Mouse (Mus musculus) midbrain, embryonic 15.5 days (tissue): ENCODE results near the gene Usp6nl. TPM values are rescaled to one million over a fixed set of nuclear protein-coding genes. Genes with fewer than 3 reads are reported as not detected.

Experiments
- ATAC-seq: fragments of 200-750 bp; cut with Nextera tagmentation; replicated peaks from 2 replicates; pipeline ENCODE4 v1.8.0; 2017; ENCODE audit warnings: moderate TSS enrichment
- H3K27ac ChIP-seq: fragments of 300-500 bp; sonication (generic); 2 replicates; pipeline ENCODE4 v1.5.1; 2015; ENCODE audit warnings: mild to moderate bottlenecking, inconsistent platforms
- H3K27me3 ChIP-seq: fragments of 300-500 bp; sonication (generic); replicated peaks from 2 replicates; pipeline ENCODE4 v1.6.1; 2015; ENCODE audit warnings: inconsistent platforms
- H3K36me3 ChIP-seq: fragments of 300-500 bp; sonication (generic); replicated peaks from 2 replicates; pipeline ENCODE4 v1.6.1; 2015; ENCODE audit warnings: inconsistent platforms
- H3K4me1 ChIP-seq: fragments of 300-500 bp; sonication (generic); 2 replicates; pipeline ENCODE4 v1.6.1; 2015; ENCODE audit warnings: inconsistent platforms
- H3K4me2 ChIP-seq: fragments of 300-500 bp; sonication (generic); 2 replicates; pipeline ENCODE4 v1.6.1; 2015; ENCODE audit warnings: inconsistent platforms, mild to moderate bottlenecking, moderate library complexity
- H3K4me3 ChIP-seq: fragments of 300-500 bp; sonication (generic); 2 replicates; pipeline ENCODE4 v1.5.1; 2015; ENCODE audit warnings: mild to moderate bottlenecking, inconsistent platforms
- H3K9ac ChIP-seq: fragments of 300-500 bp; sonication (generic); 2 replicates; pipeline ENCODE4 v1.6.1; 2015; ENCODE audit warnings: mild to moderate bottlenecking, inconsistent platforms
- H3K9me3 ChIP-seq: fragments of 300-500 bp; sonication (generic); 2 replicates; pipeline ENCODE4 v1.6.1; 2016; ENCODE audit warnings: inconsistent platforms
- WGBS: fragments of 180-500 bp; shearing (Covaris S2); methylation state at CpG from one replicate; pipeline ENCODE4 v1.1.7; 2015; ENCODE audit warnings: mixed read lengths; 5-methylcytosine and 5-hydroxymethylcytosine counted together
- polyA plus RNA-seq: library from polyadenylated mRNA; unstranded; fragments of >200 nt; fragmentation: Nextera tagmentation; extraction: Ambion mirVana; gene quantifications from 2 replicates; pipeline ENCODE4 v1.2.1, GENCODE M21; 2015

Usp6nl gene
- polyA plus RNA-seq, 1 experiment from 2014 or later, result 6.5 TPM

DNA sequence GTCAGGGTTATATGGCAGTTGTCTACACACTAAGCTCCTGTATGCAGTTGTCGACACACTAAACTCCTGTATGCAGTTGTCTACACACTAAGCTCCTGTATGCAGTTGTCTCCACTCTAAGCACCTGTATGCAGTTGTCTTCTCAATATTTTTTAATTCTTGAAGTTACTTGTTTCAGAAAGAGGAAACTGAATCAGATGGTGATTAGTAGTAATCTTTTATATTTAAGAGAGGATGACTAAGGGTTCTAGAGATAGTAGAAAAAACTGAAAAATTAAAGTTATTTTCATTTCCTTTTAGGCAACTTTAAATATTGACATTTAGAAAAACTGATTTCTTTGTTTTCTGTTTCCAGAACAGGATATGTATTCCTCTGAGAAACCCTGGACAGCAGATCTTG, 13.5 kb downstream of the Usp6nl start:
- Histone ChIP-seq H3K27ac (no peak overlapping the region), H3K36me3 (no peaks in the 10 kb centered on the region), H3K27me3 (no peaks in the 10 kb centered on the region), H3K9me3 (no peaks in the 10 kb centered on the region), H3K4me3 (no peak overlapping the region), H3K9ac (no peak overlapping the region), H3K4me2 (no peak overlapping the region), H3K4me1 (peaks cover 8% of the 10 kb centered on the region; the same call in 1 of the 2 replicates)
- 98% methylated on average over 1 of the region's 1 CpGs for WGBS
- ATAC-seq, result no peak

DNA sequence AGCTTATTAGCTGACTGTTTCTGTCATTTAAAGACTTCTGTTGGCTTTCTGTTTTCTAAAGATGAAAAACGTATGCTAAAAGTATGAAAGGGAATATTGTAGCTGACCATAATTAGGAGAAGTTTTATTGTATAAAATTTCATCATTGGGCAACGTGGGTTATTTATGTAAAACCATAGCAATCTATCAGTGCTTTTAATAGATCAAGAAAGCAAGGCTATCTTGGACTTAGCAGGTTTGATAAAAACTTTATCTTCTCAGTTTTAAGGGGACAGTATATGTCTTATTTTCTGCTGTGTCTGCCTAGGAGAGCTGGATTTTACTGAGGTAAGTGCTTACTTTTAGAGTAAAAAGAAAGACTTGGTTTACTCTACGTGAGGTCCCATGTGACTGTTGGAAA, 14.2 kb downstream of the Usp6nl start:
- Histone ChIP-seq H3K27me3 (no peaks in the 10 kb centered on the region), H3K4me2 (no peak overlapping the region), H3K27ac (no peak overlapping the region), H3K4me3 (no peak overlapping the region), H3K4me1 (peaks cover 8% of the 10 kb centered on the region; the same call in 1 of the 2 replicates), H3K9ac (no peak overlapping the region), H3K36me3 (no peaks in the 10 kb centered on the region), H3K9me3 (no peaks in the 10 kb centered on the region)
- ATAC-seq, result no peak
- WGBS, result 89% methylated on average over 3 of the region's 3 CpGs

DNA sequence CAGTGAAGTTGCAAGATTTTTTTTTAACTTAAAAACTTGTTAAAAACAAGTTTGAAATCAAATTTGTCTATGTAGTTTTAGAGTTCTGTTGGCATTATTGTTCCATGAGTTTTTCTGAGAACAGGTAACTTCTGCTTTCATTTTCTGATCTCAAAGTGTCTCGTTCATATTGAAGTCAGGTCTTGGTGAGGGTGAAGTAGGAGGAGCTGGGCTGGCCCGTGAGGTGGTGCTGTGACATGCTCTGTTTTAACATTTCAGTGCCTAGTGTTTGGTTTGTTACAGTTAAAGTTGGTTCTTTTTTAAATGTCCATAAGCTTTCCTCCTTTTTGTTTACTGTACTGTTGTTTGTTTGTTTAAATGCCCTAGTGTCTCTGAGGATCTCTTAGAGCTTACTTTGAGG, 15.0 kb downstream of the Usp6nl start:
- no peak overlapping the region for H3K9ac ChIP-seq
- no peaks in the 10 kb centered on the region for H3K36me3 ChIP-seq
- no peak for ATAC-seq
- peaks cover 8% of the 10 kb centered on the region; the same call in 1 of the 2 replicates for H3K4me1 ChIP-seq
- H3K27ac ChIP-seq, result no peak overlapping the region
- H3K27me3 ChIP-seq, result no peaks in the 10 kb centered on the region
- WGBS, result 91% methylated on average over 2 of the region's 2 CpGs
- H3K4me2 ChIP-seq, result no peak overlapping the region
- no peaks in the 10 kb centered on the region for H3K9me3 ChIP-seq
- H3K4me3 ChIP-seq, result no peak overlapping the region

DNA sequence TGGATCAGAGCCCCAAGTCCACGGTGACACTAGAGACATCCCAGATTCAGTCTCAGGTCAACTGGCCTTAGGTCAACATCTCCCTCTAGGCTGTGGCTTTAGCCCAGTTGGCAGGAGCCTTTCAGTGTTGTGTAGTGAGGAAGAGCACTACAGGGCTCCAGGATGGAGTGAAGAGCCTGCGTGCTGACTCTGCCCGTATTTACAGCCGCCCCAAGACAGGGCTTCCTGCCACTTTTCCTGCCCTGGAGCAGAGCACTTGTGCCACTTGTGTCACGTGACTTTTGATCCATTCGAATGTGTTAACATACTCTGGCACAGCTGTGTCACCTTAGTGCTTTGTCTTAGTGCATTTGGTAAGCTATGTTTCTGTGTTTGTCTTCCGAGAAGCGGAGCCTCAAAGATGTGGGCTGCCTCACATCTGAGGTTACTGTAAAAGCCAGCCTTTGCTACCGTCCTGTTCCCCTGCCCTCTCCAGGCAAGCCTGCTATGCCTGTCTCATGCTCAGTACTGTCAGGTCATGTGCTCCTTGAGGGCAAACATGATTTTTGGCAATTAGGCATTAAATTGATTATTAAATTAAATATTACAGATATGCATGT, 15.7 kb downstream of the Usp6nl start:
- Histone ChIP-seq H3K27ac (no peak overlapping the region), H3K4me1 (peaks cover 8% of the 10 kb centered on the region; the same call in 1 of the 2 replicates), H3K4me2 (no peak overlapping the region), H3K4me3 (no peak overlapping the region), H3K27me3 (no peaks in the 10 kb centered on the region), H3K36me3 (no peaks in the 10 kb centered on the region), H3K9me3 (no peaks in the 10 kb centered on the region), H3K9ac (no peak overlapping the region)
- 88% methylated on average over 9 of the region's 9 CpGs for WGBS
- ATAC-seq, result no peak

DNA sequence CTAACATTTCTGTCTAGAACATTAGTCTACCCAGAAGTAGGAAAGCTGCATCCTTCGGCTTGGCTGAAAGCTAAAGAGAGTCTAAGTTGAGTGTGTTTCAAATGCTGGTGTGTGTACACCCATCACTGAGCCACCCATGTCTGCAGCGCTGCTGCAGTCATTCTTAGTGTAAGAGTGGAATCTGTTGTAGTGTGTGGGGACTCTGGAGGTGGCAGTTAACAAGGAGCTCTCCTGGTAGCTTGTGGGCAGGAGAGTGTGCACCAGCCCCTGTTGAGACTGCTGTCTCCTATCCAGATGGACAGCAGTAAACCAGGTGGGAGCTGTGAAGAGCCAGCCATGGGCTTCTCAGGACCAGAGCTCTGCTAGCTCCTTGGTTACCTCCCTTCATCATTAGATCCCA, 18.0 kb downstream of the Usp6nl start:
- Histone ChIP-seq H3K9ac (no peak overlapping the region), H3K4me3 (no peak overlapping the region), H3K36me3 (no peaks in the 10 kb centered on the region), H3K9me3 (no peaks in the 10 kb centered on the region), H3K27me3 (no peaks in the 10 kb centered on the region), H3K27ac (no peak overlapping the region), H3K4me1 (no peaks in the 10 kb centered on the region), H3K4me2 (no peak overlapping the region)
- no peak for ATAC-seq
- 93% methylated on average over 2 of the region's 2 CpGs for WGBS

DNA sequence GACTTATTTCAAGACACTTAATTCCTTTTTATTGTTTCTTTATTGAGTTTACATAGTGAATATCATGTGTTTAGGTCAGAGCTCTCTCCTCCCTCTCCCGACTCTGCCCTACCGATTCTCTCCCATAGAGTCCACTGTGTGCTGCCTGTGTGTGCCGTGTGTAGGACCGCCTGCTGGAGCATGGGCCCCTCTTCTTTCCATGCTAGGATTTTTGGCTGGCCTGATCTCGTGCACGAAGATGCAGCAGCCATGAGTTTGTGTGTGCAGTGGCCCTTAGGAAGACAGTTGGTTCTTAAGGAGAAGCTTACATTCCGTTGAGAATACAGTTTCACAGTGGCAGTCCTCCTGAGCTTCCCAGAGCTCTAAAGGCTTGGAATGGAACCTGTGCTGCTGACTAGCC, 19.0 kb downstream of the Usp6nl start:
- no peaks in the 10 kb centered on the region for H3K36me3 ChIP-seq
- no peaks in the 10 kb centered on the region for H3K9me3 ChIP-seq
- WGBS, result 85% methylated on average over 7 of the region's 7 CpGs
- no peak overlapping the region for H3K27ac ChIP-seq
- ATAC-seq, result no peak
- H3K4me1 ChIP-seq, result no peaks in the 10 kb centered on the region
- H3K4me3 ChIP-seq, result no peak overlapping the region
- no peak overlapping the region for H3K4me2 ChIP-seq
- no peaks in the 10 kb centered on the region for H3K27me3 ChIP-seq
- no peak overlapping the region for H3K9ac ChIP-seq

DNA sequence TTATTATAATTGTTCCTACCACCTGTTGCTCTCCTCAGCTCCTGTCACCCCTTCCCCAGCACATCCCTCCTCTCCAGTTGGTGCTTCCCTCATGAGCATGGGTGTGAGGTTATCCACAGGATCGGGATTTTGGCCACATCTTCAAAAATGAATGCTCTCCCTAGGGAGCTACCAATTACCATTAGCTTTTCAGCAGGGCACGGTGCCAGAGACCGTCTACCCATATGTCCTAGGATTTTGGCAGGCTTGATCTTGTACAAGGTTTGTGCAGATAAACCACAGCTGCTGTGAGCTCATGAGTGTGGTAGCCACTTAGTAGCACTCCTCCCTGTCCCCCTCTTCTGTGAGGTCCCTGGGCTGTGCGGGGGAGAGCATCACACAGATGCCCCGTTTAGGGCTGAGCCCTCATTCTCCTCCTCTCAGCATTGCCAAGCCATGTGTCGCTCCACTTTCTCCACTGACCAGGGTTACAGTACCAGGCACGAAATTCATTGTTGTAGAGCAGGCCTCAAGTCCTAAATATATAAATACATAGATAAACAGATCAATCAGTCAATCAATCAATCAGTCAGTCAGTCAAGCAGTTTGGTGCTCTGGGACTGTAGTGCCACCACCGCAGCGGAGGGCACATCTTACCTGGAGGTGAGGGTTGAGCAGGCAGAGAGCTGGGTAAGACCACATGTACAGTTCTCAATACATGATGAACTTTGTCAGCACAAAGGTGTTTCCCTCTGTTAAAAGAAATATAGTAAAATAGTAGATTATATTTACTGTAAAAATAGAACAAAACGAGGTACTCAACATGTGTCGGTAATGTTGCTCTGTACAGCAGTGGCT, 27.0 kb downstream of the Usp6nl start:
- peak; percentile 65; the same call in 1 of the 2 replicates for ATAC-seq

DNA sequence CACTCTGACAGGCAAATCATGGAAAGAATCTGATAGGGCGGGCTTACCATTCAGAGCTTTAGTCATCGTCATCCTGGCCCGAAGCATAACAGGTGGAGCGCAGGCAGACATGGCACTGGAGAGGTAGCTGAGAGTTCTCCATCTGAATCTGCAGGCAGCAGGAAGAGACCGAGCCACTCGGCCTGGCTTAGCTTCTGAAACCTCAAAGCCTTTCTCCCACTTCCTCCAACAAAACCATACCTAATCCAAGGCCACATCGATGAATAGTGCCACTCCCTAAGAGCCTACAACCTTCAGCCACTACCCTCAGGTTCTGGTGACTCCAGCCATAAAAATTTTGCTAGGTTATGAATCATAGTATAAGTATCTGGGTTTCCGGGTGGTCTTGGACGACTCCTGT, 27.7 kb downstream of the Usp6nl start:
- Histone ChIP-seq H3K36me3 (no peaks in the 10 kb centered on the region), H3K9me3 (no peaks in the 10 kb centered on the region), H3K27me3 (no peaks in the 10 kb centered on the region), H3K9ac (no peak overlapping the region), H3K4me3 (no peak overlapping the region), H3K4me2 (no peak overlapping the region), H3K4me1 (peaks cover 26% of the 10 kb centered on the region), H3K27ac (no peak overlapping the region)
- 70% methylated on average over 9 of the region's 9 CpGs for WGBS
- ATAC-seq, result no peak

More for the DNA sequence above, 27.0 kb downstream of the Usp6nl start:
- 61% methylated on average over 11 of the region's 11 CpGs for WGBS
- peaks cover 26% of the 10 kb centered on the region for H3K4me1 ChIP-seq
- H3K9me3 ChIP-seq, result no peaks in the 10 kb centered on the region
- H3K27me3 ChIP-seq, result no peaks in the 10 kb centered on the region
- no peak overlapping the region for H3K9ac ChIP-seq
- no peak overlapping the region for H3K4me3 ChIP-seq
- no peak overlapping the region for H3K4me2 ChIP-seq
- no peak overlapping the region for H3K27ac ChIP-seq
- H3K36me3 ChIP-seq, result no peaks in the 10 kb centered on the region

DNA sequence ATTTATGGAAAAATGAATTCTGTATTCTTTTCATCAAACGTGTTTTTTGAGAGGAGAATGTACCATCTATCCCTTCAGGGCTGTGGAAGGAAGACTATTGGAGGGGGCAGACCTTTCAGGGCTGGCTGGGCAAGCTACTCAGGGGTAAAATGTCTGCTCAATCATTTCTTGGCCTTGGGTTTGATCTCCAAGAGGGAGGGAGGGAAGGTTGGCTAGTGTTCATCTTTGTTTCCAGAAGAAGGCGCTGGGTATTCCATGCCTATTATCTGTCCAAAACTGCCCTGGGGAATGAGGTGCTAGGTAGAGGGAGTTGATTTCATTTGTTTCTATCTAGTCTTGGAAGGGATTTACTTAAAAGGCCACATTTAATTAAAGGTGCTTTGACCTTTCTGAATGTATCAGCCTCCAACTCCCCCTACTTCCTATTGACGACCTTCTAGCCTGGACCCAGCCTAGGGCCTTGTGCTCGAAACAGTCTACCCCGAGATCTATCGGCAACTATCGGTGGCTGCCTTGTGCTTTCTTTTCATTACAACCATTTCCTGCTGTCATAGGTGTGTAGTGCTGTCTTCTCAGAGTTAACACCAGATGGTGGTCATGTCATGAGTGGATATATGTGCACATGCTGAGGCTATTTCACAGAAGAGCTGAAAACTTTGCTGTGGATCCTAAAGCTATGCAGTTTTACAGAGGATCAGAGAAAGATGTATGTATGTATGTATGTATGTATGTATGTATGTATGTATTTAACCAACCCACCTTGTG, 28.6 kb downstream of the Usp6nl start:
- peaks cover 26% of the 10 kb centered on the region for H3K4me1 ChIP-seq
- H3K9ac ChIP-seq, result no peak overlapping the region
- H3K36me3 ChIP-seq, result no peaks in the 10 kb centered on the region
- H3K4me2 ChIP-seq, result no peak overlapping the region
- WGBS, result 75% methylated on average over 7 of the region's 7 CpGs
- no peaks in the 10 kb centered on the region for H3K9me3 ChIP-seq
- no peak overlapping the region for H3K27ac ChIP-seq
- no peaks in the 10 kb centered on the region for H3K27me3 ChIP-seq
- no peak overlapping the region for H3K4me3 ChIP-seq
- no peak for ATAC-seq

DNA sequence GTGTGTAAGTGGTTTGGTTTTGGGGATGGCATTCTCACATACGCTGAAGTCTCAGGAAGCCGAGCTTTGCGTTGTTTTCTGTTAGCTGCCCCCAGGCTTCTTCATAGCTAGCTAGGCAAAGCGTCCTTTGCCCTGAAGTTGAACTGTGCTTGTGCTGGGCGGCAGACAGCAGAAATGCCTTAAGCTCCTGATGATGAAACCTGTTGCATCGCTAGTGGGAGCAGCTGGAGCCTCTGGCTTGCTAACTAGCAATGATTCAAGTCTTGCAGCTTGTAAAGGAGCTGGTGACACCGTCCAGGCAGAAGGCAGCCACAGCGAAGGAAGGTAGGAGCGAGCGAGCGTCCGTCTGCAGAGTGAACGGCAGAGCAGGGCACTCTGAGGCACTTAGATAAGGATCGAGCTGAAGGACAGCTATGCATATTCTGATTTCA, 30.1 kb downstream of the Usp6nl start:
- Histone ChIP-seq H3K9ac (no peak overlapping the region), H3K4me2 (peak overlapping the region; percentile 24), H3K4me1 (peaks cover 26% of the 10 kb centered on the region), H3K27ac (peak overlapping the region; percentile 27; the same call in 1 of the 2 replicates), H3K9me3 (no peaks in the 10 kb centered on the region), H3K36me3 (no peaks in the 10 kb centered on the region), H3K4me3 (no peak overlapping the region), H3K27me3 (no peaks in the 10 kb centered on the region)
- WGBS, result 44% methylated on average over 14 of the region's 14 CpGs
- ATAC-seq, result no peak

DNA sequence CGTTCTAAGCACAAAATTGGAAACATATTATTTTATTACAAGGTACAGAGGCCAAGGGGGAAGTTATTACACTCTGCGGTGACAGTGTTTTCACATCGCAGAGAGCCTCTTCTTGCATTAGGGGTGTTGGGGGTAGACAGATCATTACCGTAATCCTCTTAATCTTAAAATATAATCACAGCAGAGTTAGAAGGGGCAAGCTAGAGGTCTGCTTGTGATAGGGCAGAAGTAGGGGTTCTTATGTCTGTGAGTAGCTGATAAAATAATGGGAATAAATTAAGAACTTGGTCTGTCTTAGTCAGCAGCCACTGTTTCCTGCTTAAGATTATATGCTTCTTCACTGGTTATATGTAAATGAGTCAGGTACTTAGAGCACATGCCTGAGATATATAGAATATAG, 30.6 kb downstream of the Usp6nl start:
- no peak overlapping the region for H3K9ac ChIP-seq
- no peaks in the 10 kb centered on the region for H3K27me3 ChIP-seq
- WGBS, result 66% methylated on average over 4 of the region's 4 CpGs
- H3K4me1 ChIP-seq, result peaks cover 26% of the 10 kb centered on the region
- H3K36me3 ChIP-seq, result no peaks in the 10 kb centered on the region
- H3K4me3 ChIP-seq, result no peak overlapping the region
- no peak for ATAC-seq
- no peak overlapping the region for H3K27ac ChIP-seq
- peak overlapping the region; percentile 24 for H3K4me2 ChIP-seq
- no peaks in the 10 kb centered on the region for H3K9me3 ChIP-seq

DNA sequence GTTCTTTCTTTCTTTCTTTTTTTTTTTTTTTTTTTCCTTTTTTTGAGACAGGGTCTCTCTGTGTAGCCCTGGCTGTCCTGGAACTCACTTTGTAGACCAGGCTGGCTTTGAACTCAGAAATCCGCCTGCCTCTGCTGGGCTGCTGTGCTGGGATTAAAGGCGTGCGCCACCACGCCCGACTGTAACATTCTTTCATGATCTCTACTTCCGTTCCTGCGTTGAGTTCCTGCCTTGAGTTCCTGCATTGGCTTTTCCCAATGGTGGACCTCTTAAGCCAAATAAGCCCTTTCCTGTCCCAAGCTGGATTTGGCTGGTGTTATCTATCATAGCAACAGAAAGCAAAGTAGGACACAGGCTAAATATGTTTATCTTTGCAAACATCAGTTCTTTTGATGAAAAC, 34.8 kb downstream of the Usp6nl start:
- no peaks in the 10 kb centered on the region for H3K27me3 ChIP-seq
- H3K9me3 ChIP-seq, result no peaks in the 10 kb centered on the region
- no peaks in the 10 kb centered on the region for H3K36me3 ChIP-seq
- no peak overlapping the region for H3K9ac ChIP-seq
- no peak for ATAC-seq
- no peak overlapping the region for H3K27ac ChIP-seq
- no peak overlapping the region for H3K4me3 ChIP-seq
- 97% methylated on average over 7 of the region's 7 CpGs for WGBS
- no peak overlapping the region for H3K4me2 ChIP-seq
- H3K4me1 ChIP-seq, result peaks cover 11% of the 10 kb centered on the region
